Mouse (Mus musculus) layer of hippocampus, postnatal 14 days (tissue): ENCODE measurements around the gene 5530400C23Rik. TPM values are rescaled to one million over a fixed set of nuclear protein-coding genes. Genes with fewer than 3 reads are reported as not detected.
"Not testable (repeated sequence)": the region's sequence is repeated elsewhere in the genome, so short reads cannot be mapped to it uniquely, and the experiment has no call there.

Source experiments
- DNase-seq, 2 experiments: peaks; one replicate each; pipeline ENCODE4 v3.0.0; 2021 to 2022; ENCODE audit warnings: low spot score in 2 of 2, mixed read lengths in 1 of 2
- long read RNA-seq, 2 experiments: library from polyadenylated mRNA; stranded (forward); transcript quantifications; one replicate each; pipeline ENCODE4 v2.0.0; 2021
- total RNA-seq, 2 experiments: library from RNA; stranded (reverse); gene quantifications; 2 replicates each; pipeline ENCODE4 v1.2.3; 2021

5530400C23Rik gene
- total RNA-seq = not detected
- long read RNA-seq, experiment 1 = 0 reads
- long read RNA-seq, experiment 2 = 0 reads

- DNase-seq = not testable (repeated sequence)
Measured at GRCm38 (mm10) chr6:133291916-133292315, at the start of gene 5530400C23Rik. Gene 5530400C23Rik, plus strand, starts transcription at chr6:133292216.

- DNase-seq = no peak
Measured at GRCm38 (mm10) chr6:133305952-133306715, 14.1 kb downstream of the 5530400C23Rik start.

DNA sequence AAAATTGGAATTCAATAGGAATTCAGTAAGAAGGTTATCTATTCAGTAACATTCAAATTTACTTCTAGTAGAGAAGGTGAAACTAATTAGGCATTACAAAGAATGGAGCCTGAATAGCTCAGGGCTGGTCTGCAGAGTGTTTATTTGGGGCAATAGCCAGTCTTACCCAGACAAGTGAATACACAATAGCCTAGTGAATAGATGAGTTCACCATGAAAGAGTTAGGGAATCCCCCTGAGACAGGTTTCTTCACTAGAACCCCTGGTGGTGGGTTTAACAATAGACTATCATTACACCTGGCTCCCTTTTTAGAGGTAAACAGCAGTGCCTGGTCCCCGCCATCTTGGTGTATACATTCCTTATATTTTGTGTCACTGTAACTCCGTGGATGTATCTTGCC lies 21.9 kb downstream of the 5530400C23Rik start:
- not testable (repeated sequence) for DNase-seq

GRCm38 (mm10) chr6:133338535-133338934 lies 46.5 kb downstream of the 5530400C23Rik start:
- no peak for DNase-seq

DNA sequence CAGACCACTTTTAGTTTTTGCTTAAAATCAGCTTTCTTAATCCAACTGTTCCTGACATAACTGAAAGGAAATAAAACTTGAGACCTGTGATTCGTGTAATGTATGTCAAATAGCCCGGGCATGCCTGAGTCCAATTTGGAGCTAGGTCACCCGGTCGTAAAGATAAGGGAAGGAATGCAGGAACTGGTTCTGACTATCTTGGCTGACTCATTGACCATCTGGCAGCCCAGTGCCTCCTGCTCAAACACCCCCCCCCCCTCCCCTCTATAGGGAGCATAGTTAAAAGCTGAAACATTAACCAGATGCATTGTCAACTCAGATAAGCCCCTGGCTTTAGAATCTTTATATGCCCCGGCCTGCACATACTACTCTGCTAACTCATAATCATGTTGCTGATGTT lies 49.7 kb downstream of the 5530400C23Rik start:
- DNase-seq = not testable (repeated sequence)

Other genes with a start within 250 kb of the 5530400C23Rik start
- not detected for gene Tas2r140, start 236.4 kb upstream of the 5530400C23Rik start, total RNA-seq
- gene Smim10l1, start 187.3 kb upstream of the 5530400C23Rik start, total RNA-seq = 10 to 100 TPM; 67.8 to 72.6 TPM